Mouse (Mus musculus) forebrain, embryonic 11.5 days (tissue): Measurements from ENCODE around the gene Lefty1. TPM values are rescaled to one million over a fixed set of nuclear protein-coding genes. Genes with fewer than 3 reads are reported as not detected.

Experiments used
- ATAC-seq: fragments of 200-750 bp; cut with Nextera tagmentation; replicated peaks from 2 replicates; pipeline ENCODE4 v1.8.0; 2017; ENCODE audit warnings: moderate TSS enrichment; ENCODE audit not compliant: low FRiP score
- DNase-seq: peaks from one replicate; pipeline ENCODE4 v3.0.0-alpha.2; 2017; ENCODE audit warnings: low spot score
- H3K27ac ChIP-seq: fragments of 300-500 bp; sonication (generic); 2 replicates; pipeline ENCODE4 v1.5.1; 2014; ENCODE audit warnings: low read depth, low read length
- H3K27me3 ChIP-seq: fragments of 300-500 bp; sonication (generic); 2 replicates; pipeline ENCODE4 v1.6.1; 2014; ENCODE audit warnings: mild to moderate bottlenecking, low read length, mixed read lengths; ENCODE audit not compliant: control insufficient read depth, insufficient read depth
- H3K36me3 ChIP-seq: fragments of 300-500 bp; sonication (generic); 2 replicates; pipeline ENCODE4 v1.6.1; 2014; ENCODE audit warnings: mild to moderate bottlenecking, low read length, moderate library complexity, mixed read lengths; ENCODE audit not compliant: control insufficient read depth, insufficient read depth
- H3K4me1 ChIP-seq: fragments of 300-500 bp; sonication (generic); replicated peaks from 2 replicates; pipeline ENCODE4 v1.6.1; 2014; ENCODE audit warnings: low read length, mixed read lengths; ENCODE audit not compliant: control insufficient read depth, insufficient read depth
- H3K4me2 ChIP-seq: fragments of 300-500 bp; sonication (generic); 2 replicates; pipeline ENCODE4 v1.6.1; 2014; ENCODE audit warnings: low read depth, mild to moderate bottlenecking, low read length, moderate library complexity, mixed read lengths; ENCODE audit not compliant: severe bottlenecking
- H3K4me3 ChIP-seq: fragments of 300-500 bp; sonication (generic); 2 replicates; pipeline ENCODE4 v1.5.1; 2014; ENCODE audit warnings: low read depth, low read length
- H3K9ac ChIP-seq: fragments of 300-500 bp; sonication (generic); 2 replicates; pipeline ENCODE4 v1.6.1; 2014; ENCODE audit warnings: low read length
- H3K9me3 ChIP-seq: fragments of 300-500 bp; sonication (generic); 2 replicates; pipeline ENCODE4 v1.6.1; 2016; ENCODE audit warnings: low read length, mixed read lengths; ENCODE audit not compliant: control insufficient read depth
- WGBS: fragments of 180-500 bp; shearing (Covaris S2); extraction: QIAGEN DNeasy Blood & Tissue Kit; methylation state at CpG from one replicate; pipeline ENCODE4 v1.1.7; 2014; 5-methylcytosine and 5-hydroxymethylcytosine counted together
- polyA plus RNA-seq: library from polyadenylated mRNA; unstranded; fragments of >200 nt; fragmentation: Nextera tagmentation; extraction: Ambion mirVana; gene quantifications from 2 replicates; pipeline ENCODE4 v1.2.1, GENCODE M21; 2014

The Lefty1 gene
- polyA plus RNA-seq, 1 experiment from 2014 or later: 0.45 TPM

- Histone ChIP-seq H3K4me2 (peak overlapping the region; percentile 94), H3K9me3 (no peaks in the 10 kb centered on the region), H3K4me3 (peak overlapping the region; percentile 78), H3K27me3 (peaks cover 26% of the 10 kb centered on the region), H3K36me3 (no peaks in the 10 kb centered on the region), H3K27ac (no peak overlapping the region), H3K4me1 (peaks cover 4% of the 10 kb centered on the region; the same call in 1 of the 2 replicates), H3K9ac (peak overlapping the region; percentile 81)
- ATAC-seq (no peak), DNase-seq (no peak)
- 36% methylated on average over 11 of the region's 11 CpGs for WGBS
Measured at GRCm38 (mm10) chr1:180943032-180943644, 8.3 kb downstream of the Lefty1 start.

- no peak overlapping the region for H3K4me3 ChIP-seq
- H3K9ac ChIP-seq: no peak overlapping the region
- H3K4me1 ChIP-seq: peaks cover 4% of the 10 kb centered on the region; the same call in 1 of the 2 replicates
- H3K27me3 ChIP-seq: peaks cover 26% of the 10 kb centered on the region
- DNase-seq: no peak
- no peaks in the 10 kb centered on the region for H3K9me3 ChIP-seq
- H3K27ac ChIP-seq: no peak overlapping the region
- 75% methylated on average over 1 of the region's 1 CpGs for WGBS
- ATAC-seq: no peak
- no peaks in the 10 kb centered on the region for H3K36me3 ChIP-seq
- H3K4me2 ChIP-seq: no peak overlapping the region
Measured at GRCm38 (mm10) chr1:180943896-180944295, 9.1 kb downstream of the Lefty1 start.

GRCm38 (mm10) chr1:180944553-180944952 is 9.7 kb downstream of the Lefty1 start:
- no peaks in the 10 kb centered on the region for H3K36me3 ChIP-seq
- H3K27ac ChIP-seq: no peak overlapping the region
- no peak overlapping the region for H3K4me2 ChIP-seq
- peaks cover 4% of the 10 kb centered on the region; the same call in 1 of the 2 replicates for H3K4me1 ChIP-seq
- ATAC-seq (no peak), DNase-seq (no peak)
- no peaks in the 10 kb centered on the region for H3K9me3 ChIP-seq
- H3K27me3 ChIP-seq: peaks cover 26% of the 10 kb centered on the region
- no peak overlapping the region for H3K4me3 ChIP-seq
- H3K9ac ChIP-seq: no peak overlapping the region
- WGBS: 81% methylated on average over 4 of the region's 4 CpGs

GRCm38 (mm10) chr1:180945001-180945980 is 10.5 kb downstream of the Lefty1 start:
- H3K4me2 ChIP-seq: peak overlapping the region; percentile 28; the same call in 1 of the 2 replicates
- H3K4me1 ChIP-seq: peaks cover 4% of the 10 kb centered on the region; the same call in 1 of the 2 replicates
- H3K4me3 ChIP-seq: no peak overlapping the region
- ATAC-seq (peak; percentile 54; the same call in 1 of the 2 replicates), DNase-seq (peak; percentile 67)
- 27% methylated on average over 20 of the region's 20 CpGs for WGBS
- peak overlapping the region; percentile 0; the same call in 1 of the 2 replicates for H3K9ac ChIP-seq
- no peaks in the 10 kb centered on the region for H3K9me3 ChIP-seq
- H3K36me3 ChIP-seq: no peaks in the 10 kb centered on the region
- H3K27ac ChIP-seq: no peak overlapping the region
- H3K27me3 ChIP-seq: peaks cover 26% of the 10 kb centered on the region

GRCm38 (mm10) chr1:180946448-180946847 is 11.6 kb downstream of the Lefty1 start:
- H3K4me2 ChIP-seq: no peak overlapping the region
- H3K9ac ChIP-seq: no peak overlapping the region
- no peak overlapping the region for H3K4me3 ChIP-seq
- DNase-seq: no peak
- no peak for ATAC-seq
- no peaks in the 10 kb centered on the region for H3K36me3 ChIP-seq
- 93% methylated on average over 6 of the region's 6 CpGs for WGBS
- peaks cover 4% of the 10 kb centered on the region; the same call in 1 of the 2 replicates for H3K4me1 ChIP-seq
- H3K9me3 ChIP-seq: no peaks in the 10 kb centered on the region
- no peak overlapping the region for H3K27ac ChIP-seq
- H3K27me3 ChIP-seq: peaks cover 19% of the 10 kb centered on the region

GRCm38 (mm10) chr1:180952085-180952746 is 17.4 kb downstream of the Lefty1 start:
- no peaks in the 10 kb centered on the region for H3K36me3 ChIP-seq
- DNase-seq (no peak), ATAC-seq (no peak)
- WGBS: 86% methylated on average over 6 of the region's 6 CpGs
- H3K4me3 ChIP-seq: no peak overlapping the region
- H3K27me3 ChIP-seq: no peaks in the 10 kb centered on the region
- H3K9ac ChIP-seq: no peak overlapping the region
- H3K4me2 ChIP-seq: no peak overlapping the region
- no peaks in the 10 kb centered on the region for H3K9me3 ChIP-seq
- H3K4me1 ChIP-seq: peaks cover 3% of the 10 kb centered on the region; the same call in 1 of the 2 replicates
- no peak overlapping the region for H3K27ac ChIP-seq

- peaks cover 3% of the 10 kb centered on the region; the same call in 1 of the 2 replicates for H3K4me1 ChIP-seq
- WGBS: 91% methylated on average over 5 of the region's 5 CpGs
- H3K4me3 ChIP-seq: no peak overlapping the region
- DNase-seq: no peak
- H3K9me3 ChIP-seq: no peaks in the 10 kb centered on the region
- H3K9ac ChIP-seq: no peak overlapping the region
- no peaks in the 10 kb centered on the region for H3K36me3 ChIP-seq
- no peak overlapping the region for H3K4me2 ChIP-seq
- no peak overlapping the region for H3K27ac ChIP-seq
- ATAC-seq: no peak
- H3K27me3 ChIP-seq: no peaks in the 10 kb centered on the region
Measured at GRCm38 (mm10) chr1:180952808-180953207, 18.0 kb downstream of the Lefty1 start.

- H3K9ac ChIP-seq: no peak overlapping the region
Measured at GRCm38 (mm10) chr1:180956401-180956800, 21.6 kb downstream of the Lefty1 start.

More at GRCm38 (mm10) chr1:180956401-180956800, 21.6 kb downstream of the Lefty1 start:
- Histone ChIP-seq H3K36me3 (no peaks in the 10 kb centered on the region), H3K27ac (no peak overlapping the region), H3K4me2 (no peak overlapping the region), H3K9me3 (no peaks in the 10 kb centered on the region), H3K4me1 (peaks cover 3% of the 10 kb centered on the region; the same call in 1 of the 2 replicates), H3K27me3 (no peaks in the 10 kb centered on the region), H3K4me3 (no peak overlapping the region)
- 86% methylated on average over 8 of the region's 8 CpGs for WGBS
- DNase-seq (no peak), ATAC-seq (no peak)
